Mouse (Mus musculus) bone marrow macrophage, adult 2 months (primary cell): Measurements from ENCODE around the gene Isx. TPM values are rescaled to one million over a fixed set of nuclear protein-coding genes. Genes with fewer than 3 reads are reported as not detected.

Source experiments
- H3K27ac ChIP-seq: 2 replicates; pipeline ENCODE4 v1.5.1; 2012; ENCODE audit warnings: low read depth, low read length; ENCODE audit not compliant: insufficient read depth
- H3K4me1 ChIP-seq: 2 replicates; pipeline ENCODE4 v1.6.1; 2012; ENCODE audit warnings: low read length; ENCODE audit not compliant: control insufficient read depth, insufficient read depth
- H3K4me3 ChIP-seq: 2 replicates; pipeline ENCODE4 v1.5.1; 2012; ENCODE audit warnings: mild to moderate bottlenecking, low read length, moderate library complexity; ENCODE audit not compliant: insufficient read depth
- CTCF ChIP-seq: IDR thresholded peaks from 2 replicates; pipeline ENCODE4 v1.5.1; 2012; ENCODE audit warnings: low read depth, mild to moderate bottlenecking, low read length, moderate library complexity
- POLR2A ChIP-seq: IDR thresholded peaks from 2 replicates; pipeline ENCODE4 v1.6.1; 2012; ENCODE audit warnings: mild to moderate bottlenecking, low read depth, low read length, borderline replicate concordance
- polyA plus RNA-seq: library from polyadenylated mRNA; stranded (reverse); fragments of >200 nt; gene quantifications from 2 replicates; pipeline ENCODE4 v1.2.4, GENCODE M21; 2012; ENCODE audit not compliant: missing spikeins, insufficient read depth, insufficient read length

Isx gene
- polyA plus RNA-seq = not detected in 2 replicates

DNA sequence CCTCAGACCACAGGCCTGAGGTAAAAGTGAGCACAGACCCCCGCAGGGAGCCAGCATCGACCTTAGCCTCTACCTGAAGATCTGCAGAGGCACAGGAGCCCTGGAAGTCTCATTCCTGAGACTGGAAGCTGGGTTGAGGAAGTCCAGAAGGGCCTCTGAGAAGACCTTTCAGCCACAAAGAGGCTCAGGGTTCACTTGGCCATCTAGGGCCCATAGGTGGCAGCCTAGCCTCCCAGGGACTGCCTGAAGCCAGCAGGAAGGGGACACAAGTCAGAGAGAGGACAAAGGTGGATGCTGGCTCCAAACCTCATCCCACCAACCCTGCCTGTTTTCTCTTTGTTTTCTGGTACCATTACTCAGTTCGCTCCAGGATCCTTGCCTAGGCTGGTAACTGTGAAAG is at the start of gene Isx:
Gene Isx, plus strand, starts transcription at position 234 of the 400 bp plus-strand sequence.
- no peak within 1 kb of the TSS for H3K27ac ChIP-seq
- TF ChIP-seq CTCF (no peak), POLR2A (no peak)
- H3K4me3 ChIP-seq = no peak within 1 kb of the TSS
- H3K4me1 ChIP-seq = no peaks in the 10 kb centered on the region

DNA sequence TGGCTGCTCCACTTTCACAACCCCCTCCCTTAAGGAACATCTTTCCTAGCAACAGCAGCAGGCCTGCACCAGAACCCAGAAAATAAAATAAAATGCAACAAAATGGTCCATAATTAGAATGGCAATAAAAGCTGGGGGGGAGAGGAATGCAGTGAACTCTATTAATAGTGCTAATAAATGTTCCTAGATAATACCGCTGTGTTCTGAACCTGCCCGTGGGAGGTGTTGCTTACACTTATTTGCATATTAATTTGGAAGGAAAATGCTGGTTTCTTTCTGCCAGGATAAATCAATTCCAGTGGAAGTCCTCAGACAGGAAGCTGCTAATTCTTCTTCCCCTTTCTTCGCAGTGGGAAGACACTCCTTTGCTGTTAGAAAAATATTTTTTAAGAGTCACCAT is 45.3 kb upstream of the Isx start:
- Histone ChIP-seq H3K4me1 (no peaks in the 10 kb centered on the region), H3K27ac (no peak overlapping the region), H3K4me3 (no peak overlapping the region)
- TF ChIP-seq CTCF (no peak), POLR2A (no peak)

DNA sequence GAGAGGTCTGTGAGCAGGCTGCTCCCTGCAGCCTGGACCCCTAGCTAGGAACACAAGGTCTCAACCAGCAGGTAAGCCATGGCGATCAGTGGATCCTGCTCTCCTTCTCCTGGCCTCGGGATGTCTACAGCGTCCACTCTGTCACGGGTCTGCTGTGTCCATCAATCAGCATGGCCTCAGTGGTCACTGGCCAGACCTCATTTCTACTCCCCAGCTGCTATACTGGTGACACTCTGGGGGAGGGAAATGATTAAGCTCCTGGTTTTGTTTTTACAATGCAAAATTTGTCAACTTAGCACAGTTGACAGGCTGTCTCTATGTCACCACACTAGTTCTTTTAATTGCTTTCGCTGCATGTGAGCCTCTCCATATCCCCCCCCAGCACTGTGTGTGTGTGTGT is 41.7 kb upstream of the Isx start:
- no peak overlapping the region for H3K4me3 ChIP-seq
- TF ChIP-seq POLR2A = no peak
- no peak for TF ChIP-seq CTCF
- H3K4me1 ChIP-seq = no peaks in the 10 kb centered on the region
- no peak overlapping the region for H3K27ac ChIP-seq

DNA sequence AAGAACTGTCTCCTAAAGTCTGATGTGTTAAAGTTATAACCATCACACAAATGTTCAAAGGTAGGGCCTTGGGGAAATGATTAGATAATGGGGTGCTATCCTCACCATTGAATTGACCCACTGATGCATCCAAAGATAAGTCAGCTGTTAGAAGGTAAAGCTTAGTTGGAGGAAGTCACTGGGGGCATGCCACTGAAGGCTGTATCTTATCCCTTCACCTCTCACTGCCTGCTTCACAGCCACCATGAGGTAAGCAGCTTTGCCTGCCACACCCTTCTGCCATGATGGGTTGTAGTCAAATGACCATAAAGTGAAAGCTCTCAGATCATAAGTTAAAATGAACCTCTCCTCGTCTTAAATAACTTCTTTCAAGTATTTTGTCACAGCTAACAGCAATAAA is 38.7 kb upstream of the Isx start:
- no peak overlapping the region for H3K27ac ChIP-seq
- H3K4me3 ChIP-seq = no peak overlapping the region
- TF ChIP-seq POLR2A = no peak
- TF ChIP-seq CTCF = no peak
- H3K4me1 ChIP-seq = no peaks in the 10 kb centered on the region

GRCm38 (mm10) chr8:74847376-74848048 is 25.5 kb upstream of the Isx start:
- Histone ChIP-seq H3K27ac (no peak overlapping the region), H3K4me1 (no peaks in the 10 kb centered on the region), H3K4me3 (no peak overlapping the region)
- TF ChIP-seq CTCF (no peak), POLR2A (no peak)

DNA sequence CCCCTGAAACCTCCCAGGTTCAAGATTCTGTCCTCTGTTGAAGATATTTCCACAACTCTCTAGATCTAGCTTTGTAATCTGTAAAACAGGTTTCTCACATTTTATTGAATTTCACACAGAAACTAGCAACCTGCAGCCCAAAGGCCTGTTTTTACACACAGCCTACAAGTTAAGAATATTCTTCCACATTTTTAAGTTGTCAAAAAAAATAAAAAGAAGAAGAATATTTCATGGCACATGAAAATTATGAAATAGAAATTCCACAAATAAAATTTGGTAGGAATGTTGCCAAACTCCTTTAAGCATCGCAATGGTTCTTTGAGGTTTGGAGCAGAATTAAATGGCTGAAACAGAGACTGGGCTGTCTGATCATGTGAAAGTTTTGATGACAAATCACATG is 24.3 kb upstream of the Isx start:
- Histone ChIP-seq H3K4me1 (no peaks in the 10 kb centered on the region), H3K27ac (no peak overlapping the region), H3K4me3 (no peak overlapping the region)
- no peak for TF ChIP-seq CTCF
- no peak for TF ChIP-seq POLR2A

GRCm38 (mm10) chr8:74850971-74851370 is 22.0 kb upstream of the Isx start:
- Histone ChIP-seq H3K4me1 (no peaks in the 10 kb centered on the region), H3K27ac (no peak overlapping the region), H3K4me3 (no peak overlapping the region)
- TF ChIP-seq CTCF (no peak), POLR2A (no peak)

- H3K27ac ChIP-seq = no peak overlapping the region
- no peak overlapping the region for H3K4me3 ChIP-seq
- TF ChIP-seq POLR2A (no peak), CTCF (no peak)
- H3K4me1 ChIP-seq = no peaks in the 10 kb centered on the region
Observed at GRCm38 (mm10) chr8:74851837-74852236, 21.1 kb upstream of the Isx start.

DNA sequence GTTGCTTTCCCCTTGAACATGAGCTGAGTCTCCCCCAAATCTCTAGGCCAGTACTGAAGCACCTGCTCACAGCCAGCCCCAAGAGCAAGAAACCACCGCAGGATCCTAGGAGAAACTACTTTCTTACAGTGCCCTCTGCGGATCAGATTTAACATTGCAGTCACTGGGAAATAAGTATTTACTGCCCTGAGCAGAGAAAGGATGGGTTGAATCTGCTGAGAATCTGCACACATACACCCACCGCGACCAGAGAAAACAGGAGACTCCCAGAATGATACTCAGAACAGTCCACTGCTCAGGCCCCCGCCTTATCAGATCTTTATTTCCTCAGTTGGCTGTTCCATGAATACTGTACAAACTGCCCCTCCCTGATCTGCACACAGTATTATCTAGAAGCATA is 19.5 kb upstream of the Isx start:
- TF ChIP-seq POLR2A = no peak
- H3K4me3 ChIP-seq = no peak overlapping the region
- no peak overlapping the region for H3K27ac ChIP-seq
- no peaks in the 10 kb centered on the region for H3K4me1 ChIP-seq

- Histone ChIP-seq H3K4me3 (no peak overlapping the region), H3K4me1 (no peaks in the 10 kb centered on the region), H3K27ac (no peak overlapping the region)
- no peak for TF ChIP-seq POLR2A
- TF ChIP-seq CTCF = no peak
Observed at GRCm38 (mm10) chr8:74854786-74855185, 18.2 kb upstream of the Isx start.
